Mouse (Mus musculus) left cerebral cortex, adult 9 months (tissue): ENCODE measurements around the gene Krtap1-5.
A peak's percentile ranks its signal among the peaks of the same experiment; 100 is the strongest.
"Not testable (repeated sequence)": the region's sequence is repeated elsewhere in the genome, so short reads cannot be mapped to it uniquely, and the experiment has no call there.

Experiments used
- DNase-seq, 2 experiments: peaks; one replicate each; pipeline ENCODE4 v3.0.0; 2022; ENCODE audit warnings: low spot score in 2 of 2

The Krtap1-5 gene

GRCm38 (mm10) chr11:99580636-99581035 lies at the start of gene Krtap1-5:
Gene Krtap1-5 (minus strand): TSS chr11:99581016.
- DNase-seq = no peak

DNA sequence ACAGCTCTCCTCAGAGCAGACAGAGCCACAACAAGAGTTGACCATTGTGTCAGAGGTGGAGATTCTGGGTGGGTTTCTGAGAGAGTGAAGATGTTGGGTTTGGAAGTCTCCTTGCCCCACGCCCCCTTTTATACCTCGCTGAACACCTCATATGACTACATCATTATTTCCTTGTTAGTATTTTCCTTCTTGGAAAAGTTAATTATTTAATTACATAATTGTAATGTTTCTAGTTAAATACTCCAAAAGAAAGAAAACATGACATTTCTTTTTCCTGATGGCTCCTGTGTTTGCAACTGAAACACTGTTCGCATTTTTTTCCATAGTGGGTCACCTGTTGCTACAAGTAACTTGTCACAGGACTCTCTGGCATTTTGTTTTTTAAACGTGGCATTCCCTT lies 47.3 kb upstream of the Krtap1-5 start, which contains the start of gene Krtap4-1:
Gene Krtap4-1, minus strand, starts transcription at position 101 of the 400 bp plus-strand sequence.
- no peak for DNase-seq

GRCm38 (mm10) chr11:99620335-99620734 lies 39.5 kb upstream of the Krtap1-5 start, which contains the start of gene Gm11562:
Gene Gm11562 (minus strand): TSS chr11:99620435.
- DNase-seq = no peak

GRCm38 (mm10) chr11:99614796-99615363 lies 34.1 kb upstream of the Krtap1-5 start, which contains the start of gene Krtap2-4:
Gene Krtap2-4 (minus strand): TSS chr11:99614846.
- DNase-seq = no peak

- DNase-seq = not testable (repeated sequence)
Observed at GRCm38 (mm10) chr11:99610089-99610488, 29.3 kb upstream of the Krtap1-5 start, which contains the start of gene Gm11937. Gene Gm11937 (minus strand): TSS chr11:99610189.

DNA sequence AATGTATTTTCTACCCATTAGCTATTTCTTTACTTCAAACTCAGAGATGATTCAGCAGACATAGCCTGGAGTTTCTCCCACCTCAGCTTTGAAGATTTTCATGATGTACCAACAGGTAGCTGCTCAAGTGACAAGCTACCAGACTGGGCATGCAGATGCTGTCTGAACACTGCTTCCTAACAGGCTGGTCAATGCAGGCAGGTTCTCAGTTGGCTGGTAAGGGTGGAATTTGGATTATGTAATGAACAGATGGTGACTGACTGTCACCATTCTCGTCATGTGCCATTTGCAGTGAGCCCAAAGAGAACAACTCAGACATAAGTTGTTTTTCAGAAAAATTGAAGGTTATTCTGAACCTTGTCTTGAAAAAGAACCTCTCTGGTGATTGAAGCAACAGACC lies 28.3 kb upstream of the Krtap1-5 start:
- peak; percentile 11 to 55 for DNase-seq

GRCm38 (mm10) chr11:99603208-99603607 lies 22.4 kb upstream of the Krtap1-5 start, which contains the start of gene Gm11938:
Gene Gm11938 (minus strand): TSS chr11:99603308.
- DNase-seq = not testable (repeated sequence)

DNA sequence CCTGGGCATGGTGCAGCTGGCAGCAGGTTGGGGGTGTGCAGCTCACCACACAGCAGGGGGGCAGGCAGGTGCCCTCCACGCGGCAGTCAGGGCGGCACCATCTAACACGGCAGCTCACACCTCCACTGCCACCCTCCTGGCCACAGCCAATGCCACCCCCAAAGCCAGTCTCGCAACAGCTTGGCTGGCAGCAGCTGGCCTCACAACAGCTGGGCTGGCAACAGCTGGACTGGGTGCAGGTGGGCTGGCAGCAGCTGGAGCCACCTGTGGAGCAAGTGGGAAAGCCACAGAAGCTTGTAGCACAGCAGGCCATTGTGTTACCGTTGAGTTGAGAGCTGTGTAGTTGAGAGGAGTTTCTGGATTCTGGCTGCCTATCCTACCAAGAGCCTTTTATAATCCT lies 16.9 kb upstream of the Krtap1-5 start, which contains the start of gene Krtap9-3:
Gene Krtap9-3, minus strand, starts transcription at position 364 of the 400 bp plus-strand sequence.
- not testable (repeated sequence) for DNase-seq

DNA sequence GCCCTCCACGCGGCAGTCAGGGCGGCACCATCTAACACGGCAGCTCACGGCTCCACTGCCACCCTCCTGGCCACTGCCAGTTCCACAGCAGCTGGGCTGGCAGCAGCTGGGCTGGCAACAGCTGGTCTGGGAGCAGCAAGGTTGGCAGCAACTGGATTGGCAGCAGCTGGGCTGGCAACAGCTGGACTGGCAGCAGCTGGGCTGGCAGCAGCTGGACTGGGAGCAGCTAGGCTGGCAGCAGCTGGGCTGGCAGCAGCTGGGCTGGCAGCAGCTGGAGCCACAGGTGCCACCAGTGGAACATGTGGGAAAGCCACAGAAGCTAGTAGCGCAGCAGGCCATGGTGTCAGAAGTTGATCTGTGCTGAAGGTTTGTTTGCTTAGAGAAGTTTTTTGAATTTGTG lies 10.2 kb upstream of the Krtap1-5 start, which contains the start of gene Krtap1-3:
Gene Krtap1-3, minus strand, starts transcription at position 359 of the 400 bp plus-strand sequence.
- no peak for DNase-seq

DNA sequence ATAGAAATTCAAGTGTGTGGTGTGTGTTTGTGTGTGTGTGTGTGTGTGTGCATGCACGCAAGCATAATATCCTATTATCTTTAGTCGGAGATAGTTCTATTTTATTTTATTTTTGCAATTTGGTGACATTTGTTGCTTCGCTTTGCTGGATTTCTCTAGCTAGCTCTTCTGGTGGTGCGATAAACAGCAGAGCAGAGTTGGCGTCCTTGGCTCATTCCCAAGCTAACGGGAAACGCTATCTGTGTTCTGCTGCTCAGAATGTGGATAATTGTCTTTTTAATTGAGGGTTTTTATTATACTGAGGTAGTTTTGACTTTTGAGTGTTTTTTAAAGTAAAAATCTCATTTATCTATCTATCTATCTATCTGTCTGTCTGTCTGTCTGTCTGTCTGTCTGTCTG lies 4.3 kb upstream of the Krtap1-5 start:
- DNase-seq = peak in 1 of 2 experiments; percentile 6

GRCm38 (mm10) chr11:99583245-99583704 lies 2.5 kb upstream of the Krtap1-5 start, which contains the start of gene Krtap1-4:
Gene Krtap1-4 (minus strand): TSS chr11:99583654.
- DNase-seq = no peak

GRCm38 (mm10) chr11:99581564-99581963 lies 748 bp upstream of the Krtap1-5 start:
- DNase-seq = no peak

GRCm38 (mm10) chr11:99581051-99581450 lies 235 bp upstream of the Krtap1-5 start:
- no peak for DNase-seq

GRCm38 (mm10) chr11:99574106-99574505 lies 6.7 kb downstream of the Krtap1-5 start:
- DNase-seq = peak in 1 of 2 experiments; percentile 66

DNA sequence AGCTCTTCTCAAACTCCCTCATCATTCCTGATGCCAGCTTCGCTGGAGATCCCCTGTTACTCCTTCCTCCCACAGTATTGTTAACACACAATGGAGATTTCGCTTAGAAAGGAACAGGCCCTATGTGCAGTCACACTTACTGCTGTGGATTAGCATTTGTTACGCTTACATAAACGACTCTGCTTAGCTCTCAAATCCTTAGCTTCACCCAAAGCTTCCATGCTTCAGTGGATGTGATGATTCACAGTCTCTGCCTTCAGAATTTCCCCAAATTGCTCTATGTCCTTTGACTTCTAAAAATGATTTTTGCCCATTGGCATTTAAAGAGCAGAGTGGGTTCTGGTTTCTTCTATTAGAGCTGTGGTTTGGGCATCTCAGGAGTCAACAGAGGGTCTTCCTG lies 7.7 kb downstream of the Krtap1-5 start:
- peak; percentile 5 to 19 for DNase-seq

GRCm38 (mm10) chr11:99566530-99566929 lies 14.3 kb downstream of the Krtap1-5 start, which contains the start of gene Krtap3-1:
Gene Krtap3-1 (minus strand): TSS chr11:99566630.
- no peak for DNase-seq

GRCm38 (mm10) chr11:99562580-99562979 lies 18.2 kb downstream of the Krtap1-5 start:
- no peak for DNase-seq

- no peak for DNase-seq
Observed at GRCm38 (mm10) chr11:99559366-99559765, 21.4 kb downstream of the Krtap1-5 start, which contains the start of gene Gm11939. Gene Gm11939 (minus strand): TSS chr11:99559466.

- no peak for DNase-seq
Observed at GRCm38 (mm10) chr11:99557976-99558745, 22.7 kb downstream of the Krtap1-5 start.

- no peak for DNase-seq
Observed at GRCm38 (mm10) chr11:99556753-99557152, 24.1 kb downstream of the Krtap1-5 start, which contains the start of gene Krtap3-2. Gene Krtap3-2 (minus strand): TSS chr11:99556853.

GRCm38 (mm10) chr11:99556195-99556594 lies 24.6 kb downstream of the Krtap1-5 start:
- DNase-seq = no peak

GRCm38 (mm10) chr11:99550765-99551164 lies 30.1 kb downstream of the Krtap1-5 start, which contains the start of gene Krtap3-3:
Gene Krtap3-3 (minus strand): TSS chr11:99550865.
- no peak for DNase-seq
